10 mouse cellular contexts compared by ENCODE assay signal in the genomic region with DNA sequence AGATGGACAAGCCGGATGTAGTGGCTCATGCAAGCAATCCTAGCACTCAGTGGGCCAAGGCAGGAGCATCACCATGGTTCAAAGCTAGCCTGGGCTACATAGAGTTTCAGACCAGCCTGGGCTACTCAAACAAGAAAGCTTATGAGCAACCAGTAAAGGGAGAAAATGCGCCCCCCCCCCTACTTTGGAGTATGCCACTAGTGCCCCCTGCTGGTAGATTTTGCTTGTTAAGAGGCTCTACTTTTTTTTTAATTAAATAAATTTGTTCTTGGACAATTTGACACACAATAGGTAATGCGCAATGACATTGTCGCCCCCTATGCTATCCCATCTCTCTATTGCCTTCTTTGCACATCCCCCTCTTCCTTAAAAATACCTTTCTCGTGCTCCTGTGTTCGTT. TPM values are rescaled to one million over a fixed set of nuclear protein-coding genes. Genes with fewer than 3 reads are reported as not detected.
DNase-seq lines count a peak whose midpoint lies in the region; ATAC-seq lines count a peak whose summit lies in the region.
"Had no signal": no experiment of that assay in that cellular context is flagged by ENCODE, and none has a peak within 500 bp of the region (broad histone marks: within the 10 kb centered on the region; RNA-seq: fewer than 3 reads in every experiment).

No protein-coding gene starts in this region.

- H3K4me3 ChIP-seq in kidney, embryonic 14.5 days (ENCODE audit: low read length), result no peak overlapping the region

- DNase-seq in adrenal gland, postnatal 25 days, result peak; percentile 17
- DNase-seq in adrenal gland, adult 8-10 months, result no peak
- peak; percentile 76 for DNase-seq in kidney, postnatal 10 days
- DNase-seq in CD4-positive helper T cell, adult 2 months (ENCODE audit: low read depth, low spot score), result peak; percentile 49
- DNase-seq in embryo, embryonic 11.5 days (ENCODE audit: low read depth, low spot score), result peak; percentile 27
- peak; percentile 48 for DNase-seq in retina, adult 2 months (ENCODE audit: low read depth, low spot score)

- no peak overlapping the region for H3K9ac ChIP-seq in kidney, embryonic 14.5 days (ENCODE audit: low read depth, low read length)

- ATAC-seq in kidney, embryonic 14.5 days (ENCODE audit: low FRiP score, low TSS enrichment), result no peak
- ATAC-seq in inflammation-experienced regulatory T-cells, adult 6 months, result no peak

- 62% methylated on average over 6 of the region's 6 CpGs for WGBS in kidney, embryonic 14.5 days

- H3K4me2 ChIP-seq in kidney, embryonic 14.5 days (replicated peaks; ENCODE audit: low read depth, low read length), result no peak overlapping the region

- no peaks in the 10 kb centered on the region for H3K36me3 ChIP-seq in kidney, embryonic 14.5 days (ENCODE audit: control insufficient read depth, insufficient read depth, low read length)
- H3K36me3 ChIP-seq: G1E had no signal

- no peak overlapping the region for H3K27ac ChIP-seq in kidney, embryonic 14.5 days (ENCODE audit: low read depth, low read length)
- H3K27ac ChIP-seq: macrophage had no signal

- no peaks in the 10 kb centered on the region for H3K4me1 ChIP-seq in kidney, embryonic 14.5 days (ENCODE audit: control insufficient read depth, insufficient read depth, low read length)

- H3K27me3 ChIP-seq in kidney, embryonic 14.5 days (ENCODE audit: control insufficient read depth, insufficient read depth, low read length), result no peaks in the 10 kb centered on the region

- 0 out of 2 replicates have a peak, but pooled peaks cover 5% of the 10 kb centered on the region for H3K9me3 ChIP-seq in kidney, embryonic 14.5 days (ENCODE audit: control insufficient read depth, low read length)

RNA-seq across cellular contexts. Expression of gene Slc47a1, which starts 9.9 kb away (rescaled TPM):
- 1.8 and 2.1 TPM in 2 replicates for total RNA-seq in adrenal gland, postnatal 25 days (2021)
- total RNA-seq in adrenal gland, adult 8-10 months (2022), result 1 to 10 TPM in 2 of 4 experiments, under 1 TPM in 2; 0.43 to 2.9 (median 0.96) TPM
- polyA plus RNA-seq in kidney, embryonic 14.5 days (2014; fragmentation: Nextera tagmentation; extraction: Ambion mirVana), result 4.3 and 9.1 TPM in 2 replicates
- not detected for polyA plus RNA-seq in inflammation-experienced regulatory T-cells, adult 6 months (2017; shearing (Covaris generic))
- polyA plus RNA-seq: G1E, macrophage had no signal

RNA-seq across cellular contexts. Expression of gene Slc47a2, which starts 45.4 kb away (rescaled TPM):
- not detected in 2 replicates for total RNA-seq in adrenal gland, postnatal 25 days (2021)
- total RNA-seq in adrenal gland, adult 8-10 months (2022), result not detected
- polyA plus RNA-seq in kidney, embryonic 14.5 days (2014; fragmentation: Nextera tagmentation; extraction: Ambion mirVana), result not detected in 2 replicates
- polyA plus RNA-seq in inflammation-experienced regulatory T-cells, adult 6 months (2017; shearing (Covaris generic)), result not detected
- total RNA-seq: G1E had no signal
- polyA plus RNA-seq: G1E, macrophage had no signal
